ENCODE assay signal across 11 mouse cellular contexts in the genomic region with DNA sequence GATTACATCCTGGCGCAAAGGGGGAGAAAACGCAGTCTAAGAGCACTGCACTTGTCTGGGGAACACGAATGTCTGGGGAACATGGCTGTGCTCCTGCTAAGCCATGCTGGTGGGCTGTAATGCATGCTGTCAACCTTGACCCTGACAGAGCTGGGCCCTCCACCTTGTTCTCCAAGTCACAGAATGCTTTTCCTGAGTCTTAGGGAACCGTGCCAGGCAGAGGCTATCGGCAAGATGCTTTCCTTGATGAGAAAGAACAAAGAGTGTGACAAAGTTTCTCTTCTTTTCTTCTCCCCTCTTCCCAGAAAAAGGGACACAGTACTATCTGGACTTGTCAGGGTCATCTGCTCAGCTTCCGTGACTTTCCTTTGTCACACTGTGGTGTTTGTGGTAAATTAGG.
"Had no signal": no experiment of that assay in that cellular context is flagged by ENCODE, and none has a peak within 500 bp of the region (broad histone marks: within the 10 kb centered on the region; RNA-seq: fewer than 3 reads in every experiment).

No protein-coding gene starts in this region.

- H3K9me3 ChIP-seq: limb, embryonic 13.5 days; midbrain, embryonic 13.5 days; neural tube, embryonic 15.5 days had no signal

- H3K27me3 ChIP-seq: limb, embryonic 13.5 days; neural tube, embryonic 15.5 days had no signal

- H3K4me3 ChIP-seq: limb, embryonic 13.5 days; midbrain, embryonic 13.5 days; myocyte; neural tube, embryonic 15.5 days had no signal

- H3K36me3 ChIP-seq: limb, embryonic 13.5 days; midbrain, embryonic 13.5 days; neural tube, embryonic 15.5 days had no signal

- H3K4me2 ChIP-seq: limb, embryonic 13.5 days; midbrain, embryonic 13.5 days; neural tube, embryonic 15.5 days had no signal

- H3K27ac ChIP-seq: limb, embryonic 13.5 days; liver, embryonic 14.5 days; midbrain, embryonic 13.5 days; neural tube, embryonic 15.5 days had no signal

- DNase-seq: kidney, adult 18-20 months; lung, adult 18-20 months; right cerebral cortex, adult 18-20 months; right cerebral cortex, postnatal 25 days; thymus, adult 2 months; thymus, postnatal 36 days had no signal

- H3K9ac ChIP-seq: limb, embryonic 13.5 days; liver, embryonic 14.5 days; midbrain, embryonic 13.5 days; neural tube, embryonic 15.5 days had no signal

- ATAC-seq: midbrain, embryonic 13.5 days had no signal
